Mouse (Mus musculus) forebrain, embryonic 16.5 days (tissue): ENCODE data around the gene Ldhb. TPM values are rescaled to one million over a fixed set of nuclear protein-coding genes. Genes with fewer than 3 reads are reported as not detected.

Experiments used
- ATAC-seq: fragments of 200-750 bp; cut with Nextera tagmentation; 2 replicates; pipeline ENCODE4 v1.8.0; 2017; ENCODE audit warnings: mild to moderate bottlenecking, moderate library complexity
- H3K27ac ChIP-seq: fragments of 300-500 bp; sonication (generic); 2 replicates; pipeline ENCODE4 v1.5.1; 2014; ENCODE audit warnings: low read length, control low read depth
- H3K27me3 ChIP-seq: fragments of 300-500 bp; sonication (generic); replicated peaks from 2 replicates; pipeline ENCODE4 v1.6.1; 2014; ENCODE audit warnings: low read length; ENCODE audit not compliant: control insufficient read depth, insufficient read depth
- H3K36me3 ChIP-seq: fragments of 300-500 bp; sonication (generic); 2 replicates; pipeline ENCODE4 v1.6.1; 2014; ENCODE audit not compliant: control insufficient read depth, insufficient read depth
- H3K4me1 ChIP-seq: fragments of 300-500 bp; sonication (generic); replicated peaks from 2 replicates; pipeline ENCODE4 v1.6.1; 2014; ENCODE audit warnings: low read length; ENCODE audit not compliant: control insufficient read depth, insufficient read depth
- H3K4me2 ChIP-seq: fragments of 300-500 bp; sonication (generic); 2 replicates; pipeline ENCODE4 v1.6.1; 2014; ENCODE audit warnings: mild to moderate bottlenecking, low read length, control low read depth
- H3K4me3 ChIP-seq: fragments of 300-500 bp; sonication (generic); replicated peaks from 2 replicates; pipeline ENCODE4 v1.5.1; 2014; ENCODE audit warnings: mild to moderate bottlenecking, low read length, control low read depth
- H3K9ac ChIP-seq: fragments of 300-500 bp; sonication (generic); replicated peaks from 2 replicates; pipeline ENCODE4 v1.6.1; 2014; ENCODE audit warnings: low read depth, low read length, control low read depth
- H3K9me3 ChIP-seq: fragments of 300-500 bp; sonication (generic); 2 replicates; pipeline ENCODE4 v1.6.1; 2016; ENCODE audit warnings: low read length; ENCODE audit not compliant: control insufficient read depth
- WGBS: fragments of 180-500 bp; shearing (Covaris S2); extraction: QIAGEN DNeasy Blood & Tissue Kit; methylation state at CpG from one replicate; pipeline ENCODE4 v1.1.7; 2014; 5-methylcytosine and 5-hydroxymethylcytosine counted together
- polyA plus RNA-seq: library from polyadenylated mRNA; unstranded; fragments of >200 nt; fragmentation: Nextera tagmentation; extraction: Ambion mirVana; gene quantifications from 2 replicates; pipeline ENCODE4 v1.2.1, GENCODE M21; 2015

Ldhb gene
- 452 and 466 TPM in 2 replicates for polyA plus RNA-seq

- WGBS: 0% methylated on average over 19 of the region's 19 CpGs
Measured at GRCm38 (mm10) chr6:142507785-142508162, at the start of gene Ldhb. Ldhb (minus strand) TSS chr6:142507957.

GRCm38 (mm10) chr6:142555988-142556387 lies 48.2 kb upstream of the Ldhb start:
- no peak for ATAC-seq
- Histone ChIP-seq H3K4me2 (no peak overlapping the region), H3K27ac (no peak overlapping the region), H3K27me3 (no peaks in the 10 kb centered on the region), H3K36me3 (no peaks in the 10 kb centered on the region), H3K9ac (no peak overlapping the region), H3K9me3 (no peaks in the 10 kb centered on the region), H3K4me3 (no peak overlapping the region), H3K4me1 (no peaks in the 10 kb centered on the region)
- 79% methylated on average over 1 of the region's 1 CpGs for WGBS

More at GRCm38 (mm10) chr6:142507785-142508162, at the start of gene Ldhb:
- H3K4me1 ChIP-seq: peaks cover 21% of the 10 kb centered on the region
- peak within 1 kb of the TSS; percentile 80 for H3K4me3 ChIP-seq
- ATAC-seq: peak; percentile 98
- no peaks in the 10 kb centered on the region for H3K36me3 ChIP-seq
- peak within 1 kb of the TSS; percentile 65 for H3K27ac ChIP-seq
- no peaks in the 10 kb centered on the region for H3K27me3 ChIP-seq
- no peaks in the 10 kb centered on the region for H3K9me3 ChIP-seq
- H3K9ac ChIP-seq: peak within 1 kb of the TSS; percentile 79
- H3K4me2 ChIP-seq: peak within 1 kb of the TSS; percentile 77

- no peaks in the 10 kb centered on the region for H3K27me3 ChIP-seq
- H3K36me3 ChIP-seq: no peaks in the 10 kb centered on the region
- no peaks in the 10 kb centered on the region for H3K4me1 ChIP-seq
- ATAC-seq: no peak
- H3K9ac ChIP-seq: no peak overlapping the region
- H3K4me2 ChIP-seq: no peak overlapping the region
- no peak overlapping the region for H3K27ac ChIP-seq
- no peaks in the 10 kb centered on the region for H3K9me3 ChIP-seq
- WGBS: 74% methylated on average over 4 of the region's 4 CpGs
- no peak overlapping the region for H3K4me3 ChIP-seq
Measured at GRCm38 (mm10) chr6:142551482-142551881, 43.7 kb upstream of the Ldhb start.

- Histone ChIP-seq H3K9me3 (no peaks in the 10 kb centered on the region), H3K9ac (no peak overlapping the region), H3K4me3 (no peak overlapping the region), H3K27me3 (no peaks in the 10 kb centered on the region), H3K36me3 (no peaks in the 10 kb centered on the region), H3K27ac (no peak overlapping the region), H3K4me1 (no peaks in the 10 kb centered on the region), H3K4me2 (no peak overlapping the region)
- no peak for ATAC-seq
- 83% methylated on average over 4 of the region's 4 CpGs for WGBS
Measured at GRCm38 (mm10) chr6:142550871-142551270, 43.1 kb upstream of the Ldhb start.

GRCm38 (mm10) chr6:142548377-142548776 lies 40.6 kb upstream of the Ldhb start:
- WGBS: 90% methylated on average over 2 of the region's 2 CpGs
- Histone ChIP-seq H3K36me3 (no peaks in the 10 kb centered on the region), H3K27me3 (no peaks in the 10 kb centered on the region), H3K4me2 (no peak overlapping the region), H3K9ac (no peak overlapping the region), H3K4me3 (no peak overlapping the region), H3K4me1 (no peaks in the 10 kb centered on the region), H3K9me3 (no peaks in the 10 kb centered on the region), H3K27ac (no peak overlapping the region)
- ATAC-seq: no peak

GRCm38 (mm10) chr6:142545132-142545531 lies 37.4 kb upstream of the Ldhb start:
- ATAC-seq: no peak
- no peaks in the 10 kb centered on the region for H3K9me3 ChIP-seq
- H3K4me1 ChIP-seq: no peaks in the 10 kb centered on the region
- no peaks in the 10 kb centered on the region for H3K36me3 ChIP-seq
- H3K27ac ChIP-seq: no peak overlapping the region
- H3K27me3 ChIP-seq: no peaks in the 10 kb centered on the region
- no peak overlapping the region for H3K4me3 ChIP-seq
- no peak overlapping the region for H3K9ac ChIP-seq
- 44% methylated on average over 14 of the region's 14 CpGs for WGBS
- H3K4me2 ChIP-seq: no peak overlapping the region

GRCm38 (mm10) chr6:142543648-142544047 lies 35.9 kb upstream of the Ldhb start:
- Histone ChIP-seq H3K9ac (no peak overlapping the region), H3K9me3 (no peaks in the 10 kb centered on the region), H3K4me1 (no peaks in the 10 kb centered on the region), H3K4me2 (no peak overlapping the region), H3K4me3 (no peak overlapping the region), H3K27me3 (no peaks in the 10 kb centered on the region), H3K27ac (no peak overlapping the region), H3K36me3 (no peaks in the 10 kb centered on the region)
- 85% methylated on average over 4 of the region's 4 CpGs for WGBS
- ATAC-seq: no peak

GRCm38 (mm10) chr6:142542800-142543175 lies 35.0 kb upstream of the Ldhb start:
- Histone ChIP-seq H3K9ac (no peak overlapping the region), H3K27ac (no peak overlapping the region), H3K4me3 (no peak overlapping the region), H3K9me3 (no peaks in the 10 kb centered on the region), H3K4me1 (no peaks in the 10 kb centered on the region), H3K4me2 (no peak overlapping the region), H3K36me3 (no peaks in the 10 kb centered on the region), H3K27me3 (no peaks in the 10 kb centered on the region)
- 89% methylated on average over 6 of the region's 6 CpGs for WGBS
- no peak for ATAC-seq

- Histone ChIP-seq H3K4me2 (no peak overlapping the region), H3K4me1 (no peaks in the 10 kb centered on the region), H3K9ac (no peak overlapping the region), H3K36me3 (no peaks in the 10 kb centered on the region), H3K9me3 (no peaks in the 10 kb centered on the region), H3K27ac (no peak overlapping the region), H3K4me3 (no peak overlapping the region), H3K27me3 (no peaks in the 10 kb centered on the region)
- no peak for ATAC-seq
- WGBS: 85% methylated on average over 8 of the region's 8 CpGs
Measured at GRCm38 (mm10) chr6:142542082-142542799, 34.5 kb upstream of the Ldhb start.
